Mouse (Mus musculus) cerebellum, adult 2 months (tissue): Measurements from ENCODE around the gene Rcc1l.

Experiments used
- CTCF ChIP-seq: fragments of 200-500 bp; IDR thresholded peaks from 2 replicates; pipeline ENCODE4 v1.5.1; 2011; ENCODE audit warnings: low read depth, mild to moderate bottlenecking, control low read depth, low read length, moderate library complexity, borderline replicate concordance; ENCODE audit not compliant: insufficient read depth
- POLR2A ChIP-seq: fragments of 200-500 bp; IDR thresholded peaks from 2 replicates; pipeline ENCODE4 v1.6.1; 2011; ENCODE audit warnings: low read length, control low read depth, borderline replicate concordance; ENCODE audit not compliant: insufficient read depth

DNA sequence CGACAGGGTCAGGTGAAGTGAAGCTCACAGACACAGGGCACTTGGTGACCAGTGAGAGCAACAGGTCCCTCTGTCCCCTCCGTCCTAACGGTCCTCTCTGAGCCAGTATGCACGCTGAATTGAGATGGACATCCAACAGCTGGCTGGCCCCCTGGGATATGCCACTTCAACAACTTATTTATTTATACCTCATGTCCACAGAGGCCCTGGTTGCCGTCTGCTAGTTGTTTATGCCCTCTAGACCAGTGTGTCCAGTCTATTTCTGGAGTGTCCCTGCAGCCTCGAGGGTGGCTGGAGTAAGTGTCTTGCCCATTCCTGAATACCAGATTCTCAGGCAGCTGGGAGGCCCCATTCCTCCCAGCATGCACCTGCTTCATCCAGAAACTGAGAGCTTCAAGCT is 52.7 kb downstream of the Rcc1l start:
- TF ChIP-seq CTCF (no peak), POLR2A (no peak)
